Mouse (Mus musculus): Measurements from ENCODE around the gene Taf8.

The Taf8 gene

GRCm38 (mm10) chr17:47452886-47453285 is 49.2 kb downstream of the Taf8 start:
- no peak for DNase-seq

DNA sequence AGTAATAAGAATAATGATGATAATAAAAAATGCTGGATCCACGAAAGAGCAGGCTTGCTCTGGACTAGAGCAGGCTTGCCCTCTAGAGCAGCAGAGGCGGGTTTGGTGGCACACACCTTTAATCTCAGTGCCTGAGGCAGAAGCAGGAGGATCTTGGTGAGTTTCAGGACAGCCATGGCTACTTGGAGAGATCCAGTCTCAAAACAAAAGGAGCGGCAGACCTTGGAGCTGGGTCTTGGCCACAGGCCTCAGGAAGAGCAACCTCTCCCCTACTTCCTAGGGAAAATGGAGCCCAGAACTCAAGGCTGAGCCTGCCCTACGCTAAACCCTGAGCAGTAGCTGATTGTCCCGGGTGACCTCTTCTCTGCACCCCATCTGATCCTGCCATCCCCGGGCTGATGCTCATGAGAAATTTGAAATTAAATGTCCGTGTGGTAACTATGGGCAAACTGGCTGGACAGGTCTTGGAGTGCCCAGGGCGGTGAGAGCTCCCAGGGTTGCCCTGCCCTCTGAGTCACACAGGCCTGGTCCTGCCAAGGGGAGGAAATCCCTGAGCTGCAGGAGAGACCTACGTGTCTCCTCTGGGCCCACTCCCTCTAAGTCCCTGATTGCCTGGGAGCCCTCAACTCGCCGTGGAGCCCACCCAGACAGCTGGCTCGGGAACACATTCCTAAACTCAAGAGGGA is 51.1 kb downstream of the Taf8 start:
- no peak for DNase-seq

DNA sequence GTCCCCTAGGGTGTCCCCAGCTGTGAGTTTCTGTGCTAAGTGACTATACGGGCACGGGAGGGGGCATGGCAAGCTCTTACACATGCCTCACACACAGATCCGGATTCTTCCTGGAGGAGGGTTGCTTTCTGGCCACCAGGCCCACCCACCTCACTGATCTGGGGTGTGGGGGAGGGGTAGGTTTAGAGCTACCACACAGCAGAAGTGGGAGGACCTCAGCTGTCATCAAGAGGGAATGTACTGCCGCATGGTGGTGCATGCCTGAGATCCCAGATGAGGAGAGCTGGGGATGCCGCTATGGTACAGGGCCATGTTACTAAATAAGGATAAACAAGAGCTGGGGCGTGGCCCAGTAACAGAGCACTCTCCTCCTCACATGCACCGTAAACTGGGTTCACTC is 51.9 kb downstream of the Taf8 start:
- DNase-seq: no peak

- DNase-seq: no peak
Measured at GRCm38 (mm10) chr17:47449432-47449831, 52.7 kb downstream of the Taf8 start.

GRCm38 (mm10) chr17:47448523-47449372 is 53.3 kb downstream of the Taf8 start:
- no peak for DNase-seq

- no peak for DNase-seq
Measured at GRCm38 (mm10) chr17:47446561-47446960, 55.5 kb downstream of the Taf8 start.

DNA sequence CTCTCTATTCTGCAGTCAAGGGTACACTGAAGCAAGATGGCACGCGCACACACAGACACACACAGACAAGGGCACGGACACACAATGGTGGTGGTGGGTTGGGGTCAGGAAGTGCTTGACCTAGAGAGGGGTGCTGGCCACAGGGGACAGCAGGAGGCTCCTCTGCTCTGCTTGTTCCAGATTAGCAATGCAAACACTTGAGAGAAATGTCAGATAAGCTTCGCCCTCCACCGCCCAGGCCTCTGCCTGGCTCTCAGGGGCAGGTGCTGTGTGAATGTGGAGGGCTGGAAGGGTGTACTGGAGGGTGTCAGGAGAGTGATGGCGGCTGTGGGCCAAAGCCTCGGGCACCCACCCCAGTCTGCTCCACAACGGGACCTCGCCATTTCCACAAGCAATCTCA is 56.1 kb downstream of the Taf8 start:
- DNase-seq: no peak

- DNase-seq: no peak
Measured at GRCm38 (mm10) chr17:47445518-47445917, 56.6 kb downstream of the Taf8 start.

DNA sequence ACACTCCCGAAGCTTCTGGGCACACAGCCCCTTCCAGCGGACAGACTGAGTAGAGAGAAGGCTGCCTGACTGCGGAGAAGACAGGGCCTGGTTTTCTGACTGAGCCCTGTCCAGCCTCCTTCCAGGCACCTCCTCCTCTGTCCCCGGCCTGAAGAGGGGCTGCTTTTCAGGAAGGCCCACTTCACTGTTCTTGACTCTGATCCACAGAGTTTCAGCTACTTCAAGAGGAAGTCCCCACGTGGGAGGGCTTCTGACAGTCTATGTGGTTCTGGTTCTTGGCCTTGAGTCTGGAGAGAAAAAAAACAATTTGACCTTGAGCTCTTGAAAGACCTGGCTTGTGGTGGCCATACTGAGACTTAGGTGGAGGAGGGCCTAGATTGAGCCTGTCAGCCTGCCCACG is 58.0 kb downstream of the Taf8 start:
- no peak for DNase-seq

DNA sequence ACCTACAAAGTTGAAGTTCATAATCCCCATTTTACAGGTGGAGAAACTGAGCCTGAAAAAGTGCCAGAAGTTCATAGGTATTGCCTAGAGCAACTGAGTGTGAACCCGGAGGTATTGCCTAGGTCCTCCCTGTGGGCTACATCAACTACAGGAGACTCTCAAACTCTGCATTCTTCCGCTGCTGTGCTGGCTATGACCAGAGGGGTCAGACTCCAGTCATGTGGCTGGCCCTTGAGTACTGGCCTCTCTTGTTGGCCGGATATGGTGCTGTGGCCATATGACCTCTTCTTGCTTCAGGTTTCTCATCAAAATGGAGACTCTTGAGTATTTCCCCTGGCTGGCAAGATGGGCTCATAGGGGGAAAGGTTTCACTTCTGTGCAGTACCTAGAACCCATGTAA is 59.8 kb downstream of the Taf8 start:
- DNase-seq: no peak

DNA sequence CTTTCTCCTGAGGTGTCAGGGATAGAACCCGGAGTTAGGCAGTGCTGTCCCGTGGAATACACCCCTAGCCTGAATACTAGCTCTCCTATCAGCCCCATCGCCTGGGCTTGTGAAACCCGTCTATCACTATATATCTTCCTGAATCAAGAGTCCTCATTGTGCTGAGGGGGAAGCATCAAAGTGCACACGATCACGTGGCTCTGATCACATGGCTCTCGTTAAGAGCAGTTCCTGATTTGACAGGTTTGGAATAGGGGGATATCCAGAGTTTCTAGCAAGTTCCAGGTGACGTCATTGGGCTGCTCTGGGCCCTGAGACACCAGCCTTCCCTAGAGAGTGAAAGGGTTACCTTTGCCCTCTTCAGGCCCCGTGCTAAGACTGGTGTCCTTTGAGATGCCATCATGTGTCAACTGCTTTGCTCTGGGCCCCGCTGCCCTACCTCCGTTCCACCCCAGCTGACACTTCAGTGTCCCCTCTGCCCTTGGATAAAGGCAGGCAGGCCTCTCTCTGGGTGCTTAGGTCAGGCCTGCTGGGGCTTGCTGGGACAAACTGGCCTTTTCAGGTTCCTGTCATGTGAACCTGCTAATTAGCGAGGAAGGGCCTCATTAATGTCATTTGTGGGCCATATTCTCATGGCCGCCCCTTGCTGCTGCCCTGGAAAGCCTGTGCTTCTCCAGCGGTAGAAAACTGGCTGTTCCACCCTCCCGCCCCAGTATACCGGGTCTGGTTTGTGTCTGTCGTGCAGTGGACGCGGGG is 60.6 kb downstream of the Taf8 start:
- no peak for DNase-seq

DNA sequence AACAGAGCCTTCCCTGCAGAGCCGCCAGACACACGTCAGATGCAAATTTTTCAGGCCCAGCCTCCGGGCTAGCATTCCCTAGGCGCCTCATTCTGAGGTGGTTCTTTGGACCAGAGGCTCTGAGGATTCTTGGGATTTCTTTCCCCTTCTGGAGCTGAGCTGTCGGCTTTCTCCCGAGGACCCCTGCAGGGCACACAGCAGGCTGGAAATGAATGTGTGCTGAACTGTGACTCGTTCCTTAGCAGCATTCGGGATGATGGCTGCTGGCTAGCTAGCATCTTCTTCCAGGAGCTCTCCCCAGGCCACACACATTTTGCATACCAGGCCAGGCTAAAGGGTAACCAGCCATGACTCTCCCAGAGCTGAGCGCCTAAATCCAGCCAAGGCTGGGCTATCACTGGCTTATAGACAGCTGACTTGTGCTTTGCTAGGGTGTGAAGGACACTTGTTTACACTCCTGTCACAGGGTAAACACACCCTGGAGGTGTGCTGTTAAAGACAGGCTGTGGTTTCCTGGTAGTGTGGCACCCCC is 61.7 kb downstream of the Taf8 start:
- no peak for DNase-seq

GRCm38 (mm10) chr17:47439396-47440028 is 62.6 kb downstream of the Taf8 start:
- no peak for DNase-seq

- DNase-seq: no peak
Measured at GRCm38 (mm10) chr17:47438611-47439010, 63.5 kb downstream of the Taf8 start.

GRCm38 (mm10) chr17:47436907-47437547 is 65.1 kb downstream of the Taf8 start, which contains the start of gene 1700001C19Rik:
Gene 1700001C19Rik, minus strand, starts transcription at chr17:47437376.
- no peak for DNase-seq

GRCm38 (mm10) chr17:47436156-47436906 is 65.8 kb downstream of the Taf8 start, which contains the start of gene AI661453:
Gene AI661453, plus strand, starts transcription at chr17:47436615.
- DNase-seq: no peak

All from cerebellum, adult 11-12 months (tissue).